Mouse (Mus musculus) spleen, adult 10 weeks (tissue): ENCODE data around the gene Prss3. TPM values are rescaled to one million over a fixed set of nuclear protein-coding genes. Genes with fewer than 3 reads are reported as not detected.

ENCODE experiments used
- polyA plus RNA-seq: library from polyadenylated mRNA; stranded (reverse); fragments of 350-450 nt; fragmentation: Illumina TruSeq; extraction: RNeasy Lipid Tissue Mini Kit (QIAGEN cat#74804); gene quantifications from one replicate; pipeline ENCODE4 v1.2.3, GENCODE M21; 2015; ENCODE audit warnings: low replicate concordance; ENCODE audit not compliant: insufficient read depth

The Prss3 gene
- polyA plus RNA-seq: not detected

DNA sequence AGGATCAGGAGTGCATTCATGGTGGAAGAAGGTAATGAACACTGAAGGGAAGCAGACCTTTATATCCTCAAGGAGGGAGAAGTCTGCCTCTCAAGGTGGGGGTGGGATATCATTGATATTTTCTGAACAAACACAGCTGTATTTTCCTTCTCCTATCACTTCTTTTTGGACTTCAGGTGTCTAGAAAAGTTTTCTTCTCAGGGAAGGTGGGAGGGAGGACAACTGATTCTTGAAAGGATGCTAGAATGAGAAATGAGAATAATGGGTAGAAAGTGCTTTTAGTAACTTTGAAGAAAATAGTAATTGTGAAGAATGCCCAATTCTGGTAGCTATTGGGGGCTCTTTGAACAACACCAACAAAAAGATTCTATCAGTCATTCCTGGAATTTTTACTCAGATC lies at the start of gene Prss3:
Prss3 (minus strand) TSS at position 101 of the 400 bp plus-strand sequence.

DNA sequence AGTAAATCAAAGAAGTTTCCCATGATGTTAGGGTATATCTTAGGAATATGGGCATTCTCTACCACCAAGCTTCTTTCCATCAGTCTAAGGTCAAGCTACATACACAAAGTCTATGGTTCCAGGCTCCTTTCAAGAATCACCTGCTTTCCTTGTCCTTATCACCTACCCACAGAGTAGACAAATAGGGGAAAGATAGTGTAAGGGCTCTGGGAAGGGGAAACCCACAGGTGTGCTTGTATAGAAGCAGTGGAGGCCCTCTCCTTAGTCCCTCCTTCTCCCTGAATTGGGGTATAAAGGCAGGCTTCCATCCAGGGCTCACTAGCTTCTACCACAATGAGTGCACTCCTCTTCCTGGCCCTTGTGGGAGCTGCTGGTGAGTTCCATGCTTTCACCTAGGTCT lies 14.6 kb upstream of the Prss3 start, which contains the start of gene Gm5771:
Gm5771 (plus strand) TSS at position 301 of the 400 bp plus-strand sequence.

DNA sequence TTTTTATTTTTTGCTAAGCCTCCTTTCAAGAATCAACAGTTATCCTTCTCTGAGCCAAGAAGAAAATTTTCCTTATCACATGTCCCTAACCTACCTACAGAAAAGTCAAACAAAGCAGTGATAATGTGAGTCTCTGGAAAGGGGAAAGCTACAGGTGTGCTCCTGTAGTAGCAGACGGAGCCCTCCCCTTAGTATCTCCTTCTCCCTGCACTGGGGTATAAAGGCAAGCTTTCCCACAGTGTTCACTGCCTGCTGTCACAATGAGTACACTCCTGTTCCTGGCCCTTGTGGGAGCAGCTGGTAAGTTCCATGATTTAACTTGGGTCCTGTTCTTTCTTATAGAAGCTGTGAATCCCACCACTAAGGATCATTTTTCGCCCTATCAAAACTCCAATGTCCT lies 23.5 kb downstream of the Prss3 start, which contains the start of gene Try10:
Try10 (plus strand) TSS at position 174 of the 400 bp plus-strand sequence.

Other genes with a start within 250 kb of the Prss3 start
- 5.2 TPM for gene Try4, start 75.4 kb downstream of the Prss3 start, polyA plus RNA-seq
- 6.5 TPM for gene Try5, start 60.8 kb downstream of the Prss3 start, polyA plus RNA-seq
- gene Try10, start 23.6 kb downstream of the Prss3 start, polyA plus RNA-seq: not detected
- gene Gm5771, start 14.7 kb upstream of the Prss3 start, polyA plus RNA-seq: not detected
- not detected for gene Gm10334, start 68.5 kb upstream of the Prss3 start, polyA plus RNA-seq
- not detected for gene Prss1, start 81.3 kb upstream of the Prss3 start, polyA plus RNA-seq
- gene Prss2, start 144.1 kb upstream of the Prss3 start, polyA plus RNA-seq: 8.4 TPM
- 2.0 TPM for gene Ephb6, start 227.8 kb upstream of the Prss3 start, polyA plus RNA-seq